Mouse (Mus musculus) MEL (cell line): Measurements from ENCODE around the gene Sox10.

Experiments used
- CTCF ChIP-seq, 3 experiments: IDR thresholded peaks in 2 of 3; conservative IDR thresholded peaks in 1 of 3; 2 replicates each; pipeline ENCODE4 v1.5.1; 2011 to 2012; ENCODE audit warnings: low read length in 3 of 3, low read depth in 2 of 3, mild to moderate bottlenecking in 2 of 3, improper control_type of control experiment in 1 of 3, inconsistent platforms in 1 of 3, mixed read lengths in 1 of 3, moderate library complexity in 1 of 3; ENCODE audit not compliant: control insufficient read depth in 1 of 3, insufficient read depth in 1 of 3, poor library complexity in 1 of 3, severe bottlenecking in 1 of 3
- E2F4 ChIP-seq: IDR thresholded peaks from 2 replicates; pipeline ENCODE4 v1.6.1; 2011; ENCODE audit warnings: low read depth, low read length, improper control_type of control experiment, borderline replicate concordance
- MAFK ChIP-seq: IDR thresholded peaks from 2 replicates; pipeline ENCODE4 v1.6.1; 2011; ENCODE audit warnings: low read depth, mild to moderate bottlenecking, low read length, improper control_type of control experiment, borderline replicate concordance
- MEF2A ChIP-seq: IDR thresholded peaks from 2 replicates; pipeline ENCODE4 v1.6.1; 2014; ENCODE audit warnings: low read depth, mild to moderate bottlenecking, inconsistent platforms, low read length, improper control_type of control experiment; ENCODE audit not compliant: poor library complexity, insufficient replicate concordance, severe bottlenecking; ENCODE audit errors: extremely low read depth
- POLR2A ChIP-seq, 2 experiments: IDR thresholded peaks; 2 replicates each; pipeline ENCODE4 v1.6.1; 2011 to 2012; ENCODE audit warnings: low read length in 2 of 2, mild to moderate bottlenecking in 2 of 2, control low read depth in 1 of 2, improper control_type of control experiment in 1 of 2, low read depth in 1 of 2, moderate library complexity in 1 of 2; ENCODE audit not compliant: control insufficient read depth in 1 of 2, insufficient read depth in 1 of 2, poor library complexity in 1 of 2
- RCOR1 ChIP-seq: IDR thresholded peaks from 2 replicates; pipeline ENCODE4 v1.6.1; 2012; ENCODE audit warnings: low read depth, mild to moderate bottlenecking, inconsistent platforms, low read length, improper control_type of control experiment
- TBP ChIP-seq: IDR thresholded peaks from 2 replicates; pipeline ENCODE4 v1.8.0; 2011; ENCODE audit warnings: low read depth, low read length, improper control_type of control experiment
- USF2 ChIP-seq, 2 experiments: IDR thresholded peaks; 2 replicates each; pipeline ENCODE4 v1.6.1; 2011 to 2012; ENCODE audit warnings: improper control_type of control experiment in 2 of 2, low read length in 2 of 2, borderline replicate concordance in 1 of 2, inconsistent platforms in 1 of 2, low read depth in 1 of 2, mild to moderate bottlenecking in 1 of 2; ENCODE audit not compliant: insufficient read depth in 1 of 2
- ZKSCAN1 ChIP-seq: IDR thresholded peaks from 2 replicates; pipeline ENCODE4 v1.6.1; 2012; ENCODE audit warnings: low read depth, mild to moderate bottlenecking, inconsistent platforms, low read length, improper control_type of control experiment, moderate library complexity
- ZMIZ1 ChIP-seq: IDR thresholded peaks from 2 replicates; pipeline ENCODE4 v1.6.1; 2012; ENCODE audit warnings: low read depth, mild to moderate bottlenecking, inconsistent platforms, low read length, improper control_type of control experiment, moderate library complexity

GRCm38 (mm10) chr15:79110528-79110927, 54.5 kb downstream of the Sox10 start:
- TF ChIP-seq E2F4 (no peak), POLR2A (IDR thresholded peaks at IDR 0.05; ENCODE audit: control insufficient read depth in 1 of 2, insufficient read depth in 1 of 2, low read depth in 1 of 2, low read length in 2 of 2, poor library complexity in 1 of 2) (no peak), TBP (no peak), CTCF (IDR thresholded peaks at IDR 0.05 in 2 of 3, conservative IDR thresholded peaks at IDR 0.05 in 1 of 3; ENCODE audit: control insufficient read depth in 1 of 3, insufficient read depth in 1 of 3, low read depth in 2 of 3, low read length in 3 of 3, poor library complexity in 1 of 3, severe bottlenecking in 1 of 3) (no peak), RCOR1 (no peak), MEF2A (no peak), MAFK (no peak), USF2 (IDR thresholded peaks at IDR 0.05; ENCODE audit: borderline replicate concordance in 1 of 2, insufficient read depth in 1 of 2, low read depth in 1 of 2, low read length in 2 of 2) (no peak), ZKSCAN1 (no peak), ZMIZ1 (no peak)
